Mouse (Mus musculus) induced T-regulatory cell, adult 2 months (primary cell): ENCODE measurements around the gene Insig2.

ENCODE experiments used
- DNase-seq: peaks from one replicate; pipeline ENCODE4 v3.0.0-alpha.2; 2012; ENCODE audit warnings: low read depth

Gene Insig2

GRCm38 (mm10) chr1:121326591-121327343, 5.6 kb downstream of the Insig2 start:
- DNase-seq: peak; percentile 67

- no peak for DNase-seq
These were observed 8.9 kb downstream of the Insig2 start for GRCm38 (mm10) chr1:121323501-121323900.

- DNase-seq: no peak
These were observed 17.5 kb downstream of the Insig2 start for GRCm38 (mm10) chr1:121314766-121315428.

GRCm38 (mm10) chr1:121313181-121313580, 19.2 kb downstream of the Insig2 start:
- no peak for DNase-seq

GRCm38 (mm10) chr1:121312326-121312725, 20.1 kb downstream of the Insig2 start:
- DNase-seq: no peak

GRCm38 (mm10) chr1:121296717-121297255, 35.6 kb downstream of the Insig2 start:
- no peak for DNase-seq

GRCm38 (mm10) chr1:121293571-121293970, 38.8 kb downstream of the Insig2 start:
- DNase-seq: no peak

DNA sequence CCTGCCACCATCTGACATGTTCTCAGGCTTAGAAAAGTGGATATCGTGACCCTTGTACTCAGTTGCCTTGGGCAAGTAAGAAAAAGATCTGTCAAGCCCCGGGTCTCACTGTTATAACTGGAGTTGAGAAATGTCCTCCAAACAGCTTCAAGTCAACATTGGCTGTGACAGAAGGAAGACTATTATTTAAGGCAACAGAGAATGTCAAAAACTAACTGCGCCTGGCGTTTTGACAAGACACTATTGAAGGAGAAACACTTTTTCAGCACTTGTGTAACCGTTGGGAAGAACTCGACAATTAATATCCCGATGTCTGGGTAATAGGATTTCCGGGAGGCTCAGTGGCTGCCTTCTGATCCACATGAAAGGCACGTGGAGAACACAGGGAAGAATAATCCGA, 41.5 kb downstream of the Insig2 start:
- no peak for DNase-seq

- DNase-seq: no peak
These were observed 42.0 kb downstream of the Insig2 start for GRCm38 (mm10) chr1:121290340-121290739.

GRCm38 (mm10) chr1:121284197-121284596, 48.2 kb downstream of the Insig2 start:
- DNase-seq: no peak

DNA sequence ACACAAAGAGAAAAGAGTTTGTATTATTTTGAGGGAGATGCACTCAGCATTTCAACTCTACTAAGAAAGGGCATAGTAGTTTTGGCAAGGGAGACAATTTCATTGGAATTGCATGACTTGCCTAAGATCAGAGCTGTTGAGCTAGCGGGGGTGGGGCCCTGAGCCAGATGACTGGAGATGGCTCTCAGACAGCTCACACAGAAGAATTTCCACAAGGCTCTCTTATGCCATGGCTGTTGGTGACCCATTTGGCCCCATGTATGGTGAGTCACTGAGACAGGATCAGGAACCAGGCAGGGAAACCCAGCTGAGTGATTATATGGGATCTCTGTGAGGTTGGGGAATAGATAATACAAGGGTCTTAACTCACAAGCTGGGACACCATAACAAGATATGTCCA, 51.9 kb downstream of the Insig2 start:
- no peak for DNase-seq

DNA sequence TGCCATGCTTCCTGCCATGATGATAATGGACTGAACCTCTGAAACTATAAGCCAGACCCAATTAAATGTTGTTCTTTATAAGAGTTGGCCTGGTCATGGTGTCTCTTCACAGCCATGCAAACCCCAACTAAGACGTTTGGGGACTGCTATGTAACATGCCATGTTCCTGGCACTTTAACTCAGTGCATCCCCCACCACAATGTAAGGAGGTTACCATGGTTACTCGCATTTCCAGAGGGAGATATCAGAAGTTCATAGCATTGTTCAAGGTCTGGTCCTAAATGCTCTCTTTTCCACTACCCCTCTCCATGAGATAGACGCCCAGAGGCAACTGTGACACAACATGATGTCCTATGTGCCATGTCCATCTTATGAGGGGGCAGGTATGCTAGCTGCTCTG, 54.0 kb downstream of the Insig2 start:
- no peak for DNase-seq

GRCm38 (mm10) chr1:121277466-121277865, 54.9 kb downstream of the Insig2 start:
- no peak for DNase-seq

- DNase-seq: no peak
These were observed 56.4 kb downstream of the Insig2 start for GRCm38 (mm10) chr1:121275961-121276506.

GRCm38 (mm10) chr1:121260171-121260741, 72.1 kb downstream of the Insig2 start:
- no peak for DNase-seq
